Mouse (Mus musculus): ENCODE results near the gene Chchd1. TPM values are rescaled to one million over a fixed set of nuclear protein-coding genes. Genes with fewer than 3 reads are reported as not detected.

The Chchd1 gene
- total and polyA plus RNA-seq, 2 experiments from 2014 or later = 159 to 243 TPM

DNA sequence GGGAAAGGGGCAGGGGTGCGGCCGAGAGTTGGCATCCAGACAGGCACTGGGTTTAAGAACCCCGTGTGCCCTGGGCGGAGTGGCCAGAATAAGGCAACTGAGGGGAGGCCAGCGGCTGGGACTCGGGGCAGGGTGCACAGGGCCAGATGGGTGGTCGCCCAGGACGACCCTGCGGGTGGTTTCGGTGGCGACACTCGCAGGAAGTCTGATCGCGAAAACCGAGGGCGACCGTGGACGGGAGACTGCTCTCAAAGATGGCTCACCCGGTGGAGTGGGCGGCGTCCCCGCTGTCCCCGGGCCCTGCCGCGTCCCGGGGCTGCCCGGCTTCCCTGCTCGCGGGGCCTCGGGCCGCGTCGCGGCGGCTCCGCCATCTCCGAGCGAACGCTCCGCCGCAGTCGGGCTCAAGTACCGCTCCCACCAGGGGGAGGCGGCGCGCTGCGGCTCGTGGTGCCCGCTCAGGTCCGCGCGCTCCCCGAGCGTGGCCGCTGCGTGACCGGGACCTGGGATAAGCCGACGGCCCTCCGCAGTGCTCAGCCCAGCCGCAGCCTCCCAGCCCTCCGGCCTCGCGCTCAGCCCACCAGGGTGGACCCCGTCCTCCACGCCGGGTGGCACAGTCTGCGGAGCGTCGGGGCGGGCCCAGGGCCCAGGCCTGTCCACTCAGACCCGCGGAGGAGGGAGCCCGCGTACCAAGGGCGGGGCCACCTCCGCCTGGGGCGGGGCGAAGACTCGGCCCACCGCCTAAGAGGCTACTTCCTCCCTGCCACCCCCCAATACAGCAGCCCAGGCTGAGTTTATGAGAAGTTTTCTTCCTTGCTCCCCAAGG, 31.4 kb downstream of the Chchd1 start, which contains the start of gene Ndst2:
TSS of gene Ndst2 (minus strand) at position 611 of the 823 bp plus-strand sequence.
- peak within 1 kb of the TSS; percentile 86 for H3K4me3 ChIP-seq (ENCODE audit: low read depth, low read length)
- DNase-seq (ENCODE audit: low spot score) (peak; percentile 94), ATAC-seq (ENCODE audit: insufficient read depth, low read depth) (peak; percentile 97)
- H3K9ac ChIP-seq (replicated peaks; ENCODE audit: low read depth, low read length) = peak within 1 kb of the TSS; percentile 96
- peak within 1 kb of the TSS; percentile 97 for H3K4me2 ChIP-seq (ENCODE audit: low read depth, low read length)
- no peaks in the 10 kb centered on the region for H3K27me3 ChIP-seq (ENCODE audit: control insufficient read depth, insufficient read depth, low read length)
- H3K36me3 ChIP-seq (replicated peaks; ENCODE audit: control insufficient read depth, insufficient read depth, low read length) = peaks cover 60% of the 10 kb centered on the region
- peaks cover 20% of the 10 kb centered on the region for H3K4me1 ChIP-seq (ENCODE audit: control insufficient read depth, insufficient read depth)
- TF ChIP-seq CTCF (IDR thresholded peaks at IDR 0.05; ENCODE audit: low read depth) (no peak), EP300 (IDR thresholded peaks at IDR 0.05; ENCODE audit: low read depth) (peak; percentile 74; the same call in 1 of the 2 replicates)
- no peaks in the 10 kb centered on the region for H3K9me3 ChIP-seq (replicated peaks; ENCODE audit: control insufficient read depth, low read length)
- WGBS = under 1% methylated on average over 72 of the region's 81 CpGs
- peak within 1 kb of the TSS; percentile 98 for H3K27ac ChIP-seq (ENCODE audit: low read depth)

DNA sequence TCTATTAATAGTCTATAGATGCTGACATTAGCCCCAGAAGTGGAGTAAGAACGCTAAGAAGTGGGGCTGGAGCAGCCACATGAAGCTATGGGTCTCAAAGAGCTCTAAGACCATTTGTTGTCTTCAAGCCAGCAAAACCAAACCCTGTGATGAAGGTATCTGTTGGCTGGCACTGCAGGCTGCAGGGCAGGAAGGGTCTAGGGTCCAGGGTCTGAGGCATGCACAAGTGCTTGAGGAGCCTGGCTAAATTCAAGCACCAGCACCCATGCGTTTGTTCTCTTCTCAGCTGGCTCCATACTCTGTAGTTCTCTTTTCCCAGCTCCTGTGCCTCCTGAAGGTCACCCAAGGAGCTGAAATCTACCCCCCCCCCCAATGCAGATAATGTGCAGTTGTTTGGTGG, 32.2 kb downstream of the Chchd1 start:
- no peaks in the 10 kb centered on the region for H3K9me3 ChIP-seq (replicated peaks; ENCODE audit: control insufficient read depth, low read length)
- H3K27me3 ChIP-seq (ENCODE audit: control insufficient read depth, insufficient read depth, low read length) = no peaks in the 10 kb centered on the region
- WGBS = 31% methylated on average over 2 of the region's 2 CpGs
- peaks cover 20% of the 10 kb centered on the region for H3K4me1 ChIP-seq (ENCODE audit: control insufficient read depth, insufficient read depth)
- peak overlapping the region; percentile 97; the same call in 1 of the 2 replicates for H3K4me2 ChIP-seq (ENCODE audit: low read depth, low read length)
- 0 out of 2 replicates have a peak overlapping the region, but pooled peaks have one; percentile 86 for H3K4me3 ChIP-seq (ENCODE audit: low read depth, low read length)
- no peak overlapping the region; the same call in 1 of the 2 replicates for H3K9ac ChIP-seq (replicated peaks; ENCODE audit: low read depth, low read length)
- DNase-seq (ENCODE audit: low spot score) = no peak
- peak overlapping the region; percentile 98 for H3K27ac ChIP-seq (ENCODE audit: low read depth)
- H3K36me3 ChIP-seq (replicated peaks; ENCODE audit: control insufficient read depth, insufficient read depth, low read length) = peaks cover 59% of the 10 kb centered on the region
- ATAC-seq (ENCODE audit: insufficient read depth, low read depth) = no peak
- no peak for TF ChIP-seq CTCF (IDR thresholded peaks at IDR 0.05; ENCODE audit: low read depth)
- no peak for TF ChIP-seq EP300 (IDR thresholded peaks at IDR 0.05; ENCODE audit: low read depth)

DNA sequence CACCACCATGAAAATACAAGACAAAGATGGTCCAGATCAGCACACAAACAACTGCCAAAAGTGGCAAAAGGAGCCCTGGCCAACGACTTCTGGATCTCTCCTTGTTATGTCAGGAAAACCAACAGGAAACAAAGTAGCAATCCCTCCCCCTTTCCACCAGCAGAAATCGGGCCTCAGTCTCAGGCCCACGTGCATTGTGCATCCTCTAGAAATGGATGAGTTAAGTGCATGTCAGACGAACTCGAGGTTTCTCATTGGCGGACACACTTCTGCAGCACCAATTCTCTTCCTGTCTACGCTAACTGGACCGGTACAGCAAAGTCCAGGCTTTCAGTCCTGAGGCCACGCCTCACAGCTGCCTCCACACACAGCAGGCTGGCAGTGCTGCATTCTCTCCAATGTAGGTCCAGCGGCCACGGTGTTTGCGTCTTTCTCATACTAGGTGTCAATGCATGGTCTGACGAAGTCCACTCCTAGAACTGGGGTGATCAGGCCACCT, 33.1 kb downstream of the Chchd1 start:
- Histone ChIP-seq H3K9me3 (replicated peaks; ENCODE audit: control insufficient read depth, low read length) (no peaks in the 10 kb centered on the region), H3K4me1 (ENCODE audit: control insufficient read depth, insufficient read depth) (peaks cover 20% of the 10 kb centered on the region), H3K4me3 (ENCODE audit: low read depth, low read length) (no peak overlapping the region), H3K36me3 (replicated peaks; ENCODE audit: control insufficient read depth, insufficient read depth, low read length) (peaks cover 58% of the 10 kb centered on the region), H3K27me3 (ENCODE audit: control insufficient read depth, insufficient read depth, low read length) (no peaks in the 10 kb centered on the region), H3K9ac (replicated peaks; ENCODE audit: low read depth, low read length) (no peak overlapping the region), H3K4me2 (ENCODE audit: low read depth, low read length) (no peak overlapping the region), H3K27ac (ENCODE audit: low read depth) (peak overlapping the region; percentile 98)
- WGBS = 68% methylated on average over 13 of the region's 13 CpGs
- DNase-seq (ENCODE audit: low spot score) = no peak
- no peak for ATAC-seq (ENCODE audit: insufficient read depth, low read depth)
- no peak for TF ChIP-seq CTCF (IDR thresholded peaks at IDR 0.05; ENCODE audit: low read depth)
- TF ChIP-seq EP300 (IDR thresholded peaks at IDR 0.05; ENCODE audit: low read depth) = no peak

DNA sequence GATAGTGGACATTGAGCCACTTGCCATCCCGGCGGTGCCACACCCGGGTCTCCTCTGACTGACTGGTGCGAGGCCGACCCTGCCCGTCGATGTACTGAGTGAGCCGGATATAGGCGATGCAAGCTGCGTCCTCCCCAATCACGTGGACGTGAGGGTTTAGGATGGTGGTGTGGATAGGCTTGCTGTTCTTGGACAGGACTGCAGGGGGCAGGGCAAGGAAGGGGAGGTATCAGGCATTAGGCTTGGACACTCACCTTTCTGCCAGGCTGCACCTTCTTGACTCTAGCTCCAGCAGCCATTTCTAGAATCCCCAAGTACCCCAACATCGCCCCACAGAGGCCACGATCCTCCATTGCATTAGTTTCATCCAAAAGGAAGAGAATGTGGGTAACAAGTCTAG, 34.5 kb downstream of the Chchd1 start:
- peaks cover 57% of the 10 kb centered on the region for H3K36me3 ChIP-seq (replicated peaks; ENCODE audit: control insufficient read depth, insufficient read depth, low read length)
- WGBS = 17% methylated on average over 14 of the region's 14 CpGs

DNA sequence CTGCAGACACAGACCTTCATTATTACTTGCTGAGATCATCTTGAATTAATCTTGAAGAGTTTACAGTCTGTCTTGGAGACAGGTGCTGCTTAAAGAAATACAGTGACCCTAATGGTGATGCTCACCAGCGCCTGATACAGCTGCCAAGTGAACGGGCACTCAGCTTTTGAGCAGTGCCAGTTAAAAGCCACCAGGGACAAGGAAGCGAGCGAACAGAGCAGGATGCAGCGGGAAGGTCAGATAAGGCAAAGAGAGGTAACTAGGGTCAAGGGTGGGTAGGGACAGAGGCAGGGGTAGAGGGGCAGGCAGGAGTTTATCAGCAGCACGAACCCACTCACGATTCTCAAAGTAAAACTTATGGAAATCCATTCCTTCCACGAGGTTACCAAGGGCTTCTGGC, 35.7 kb downstream of the Chchd1 start:
- Histone ChIP-seq H3K4me1 (ENCODE audit: control insufficient read depth, insufficient read depth) (peaks cover 14% of the 10 kb centered on the region; the same call in 1 of the 2 replicates), H3K4me3 (ENCODE audit: low read depth, low read length) (no peak overlapping the region), H3K9ac (replicated peaks; ENCODE audit: low read depth, low read length) (no peak overlapping the region), H3K9me3 (replicated peaks; ENCODE audit: control insufficient read depth, low read length) (no peaks in the 10 kb centered on the region), H3K27me3 (ENCODE audit: control insufficient read depth, insufficient read depth, low read length) (no peaks in the 10 kb centered on the region), H3K36me3 (replicated peaks; ENCODE audit: control insufficient read depth, insufficient read depth, low read length) (peaks cover 61% of the 10 kb centered on the region), H3K27ac (ENCODE audit: low read depth) (no peak overlapping the region), H3K4me2 (ENCODE audit: low read depth, low read length) (no peak overlapping the region)
- TF ChIP-seq EP300 (IDR thresholded peaks at IDR 0.05; ENCODE audit: low read depth) (no peak), CTCF (IDR thresholded peaks at IDR 0.05; ENCODE audit: low read depth) (no peak)
- 52% methylated on average over 8 of the region's 8 CpGs for WGBS
- ATAC-seq (ENCODE audit: insufficient read depth, low read depth) (no peak), DNase-seq (ENCODE audit: low spot score) (no peak)

More for the DNA sequence above, 34.5 kb downstream of the Chchd1 start:
- H3K9ac ChIP-seq (replicated peaks; ENCODE audit: low read depth, low read length) = no peak overlapping the region
- DNase-seq (ENCODE audit: low spot score) = peak; percentile 58
- no peaks in the 10 kb centered on the region for H3K27me3 ChIP-seq (ENCODE audit: control insufficient read depth, insufficient read depth, low read length)
- no peak overlapping the region for H3K4me3 ChIP-seq (ENCODE audit: low read depth, low read length)
- H3K4me1 ChIP-seq (ENCODE audit: control insufficient read depth, insufficient read depth) = peaks cover 20% of the 10 kb centered on the region
- H3K4me2 ChIP-seq (ENCODE audit: low read depth, low read length) = no peak overlapping the region
- no peaks in the 10 kb centered on the region for H3K9me3 ChIP-seq (replicated peaks; ENCODE audit: control insufficient read depth, low read length)
- H3K27ac ChIP-seq (ENCODE audit: low read depth) = no peak overlapping the region
- TF ChIP-seq CTCF (IDR thresholded peaks at IDR 0.05; ENCODE audit: low read depth) = peak; percentile 80
- TF ChIP-seq EP300 (IDR thresholded peaks at IDR 0.05; ENCODE audit: low read depth) = no peak
- peak; percentile 20; the same call in 1 of the 2 replicates for ATAC-seq (ENCODE audit: insufficient read depth, low read depth)
